Mouse (Mus musculus) neural tube, embryonic 11.5 days (tissue): ENCODE measurements around the gene Mif. TPM values are rescaled to one million over a fixed set of nuclear protein-coding genes. Genes with fewer than 3 reads are reported as not detected.

Source experiments
- ATAC-seq: fragments of 200-750 bp; cut with Nextera tagmentation; 2 replicates; pipeline ENCODE4 v1.8.0; 2017; ENCODE audit warnings: moderate number of reproducible peaks, mild to moderate bottlenecking, moderate TSS enrichment, moderate library complexity; ENCODE audit not compliant: insufficient read depth, low FRiP score, low TSS enrichment
- DNase-seq: peaks from one replicate; pipeline ENCODE4 v3.0.0-alpha.2; 2015; ENCODE audit warnings: low spot score
- H3K27ac ChIP-seq: fragments of 300-500 bp; sonication (generic); 2 replicates; pipeline ENCODE4 v1.5.1; 2014; ENCODE audit warnings: low read depth, mild to moderate bottlenecking, low read length
- H3K27me3 ChIP-seq: fragments of 300-500 bp; sonication (generic); 2 replicates; pipeline ENCODE4 v1.6.1; 2014; ENCODE audit warnings: mild to moderate bottlenecking, low read length, mixed read lengths; ENCODE audit not compliant: control insufficient read depth, insufficient read depth
- H3K36me3 ChIP-seq: fragments of 300-500 bp; sonication (generic); 2 replicates; pipeline ENCODE4 v1.6.1; 2014; ENCODE audit warnings: mild to moderate bottlenecking, low read length, moderate library complexity, mixed read lengths; ENCODE audit not compliant: control insufficient read depth, insufficient read depth
- H3K4me1 ChIP-seq: fragments of 300-500 bp; sonication (generic); 2 replicates; pipeline ENCODE4 v1.6.1; 2014; ENCODE audit warnings: low read length, mixed read lengths; ENCODE audit not compliant: control insufficient read depth, insufficient read depth
- H3K4me2 ChIP-seq: fragments of 300-500 bp; sonication (generic); 2 replicates; pipeline ENCODE4 v1.6.1; 2014; ENCODE audit warnings: low read depth, mild to moderate bottlenecking, moderate library complexity
- H3K4me3 ChIP-seq: fragments of 300-500 bp; sonication (generic); 2 replicates; pipeline ENCODE4 v1.5.1; 2014; ENCODE audit warnings: low read depth, low read length
- H3K9ac ChIP-seq: fragments of 300-500 bp; sonication (generic); 2 replicates; pipeline ENCODE4 v1.6.1; 2014; ENCODE audit warnings: mild to moderate bottlenecking, low read length
- H3K9me3 ChIP-seq: fragments of 300-500 bp; sonication (generic); 2 replicates; pipeline ENCODE4 v1.6.1; 2016; ENCODE audit warnings: low read length; ENCODE audit not compliant: control insufficient read depth
- WGBS: fragments of 180-500 bp; shearing (Covaris S2); extraction: QIAGEN DNeasy Blood & Tissue Kit; methylation state at CpG from one replicate; pipeline ENCODE4 v1.1.7; 2014; 5-methylcytosine and 5-hydroxymethylcytosine counted together
- polyA plus RNA-seq: library from polyadenylated mRNA; unstranded; fragments of >200 nt; fragmentation: Nextera tagmentation; extraction: Ambion mirVana; gene quantifications from 2 replicates; pipeline ENCODE4 v1.2.1, GENCODE M21; 2014

Mif gene
- polyA plus RNA-seq, 1 experiment from 2014 or later: 2,361 TPM

DNA sequence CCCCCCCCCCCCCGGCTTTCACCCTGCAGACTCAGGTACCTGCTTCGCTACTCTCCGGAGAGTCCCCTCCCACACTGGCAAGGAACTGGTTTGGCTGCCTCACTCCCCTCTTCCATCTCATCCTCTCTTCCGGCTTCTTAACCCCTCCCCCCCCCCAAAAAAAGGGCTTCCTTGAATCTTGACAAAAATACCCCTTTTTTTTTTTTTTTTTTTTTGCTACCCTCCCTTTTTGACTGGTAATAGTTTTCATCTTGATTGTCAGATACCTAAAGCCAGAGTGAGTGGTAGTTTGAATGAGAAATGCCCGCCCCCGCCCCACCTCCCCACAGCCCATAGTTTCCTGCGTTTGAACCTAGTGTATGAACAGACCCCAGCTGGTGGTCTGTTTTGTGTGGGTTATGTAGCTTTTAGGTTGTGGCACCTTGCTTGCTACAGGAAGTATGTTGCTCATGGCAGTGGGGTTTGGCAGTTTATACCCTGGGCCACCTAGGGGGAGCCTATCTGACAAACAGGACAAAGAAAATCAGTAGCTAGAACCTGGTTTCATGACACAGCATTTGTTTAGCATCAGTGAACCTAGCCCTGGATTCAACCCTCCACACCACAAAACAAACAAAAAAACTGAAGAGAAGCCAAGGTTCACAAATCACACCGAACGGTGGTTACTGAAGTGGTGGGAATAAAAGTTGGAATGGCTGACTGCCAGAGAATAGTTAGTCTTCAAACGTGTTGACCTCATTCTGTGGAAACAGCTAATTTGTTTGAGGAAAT, 24.1 kb downstream of the Mif start:
- Histone ChIP-seq H3K4me2 (peak overlapping the region; percentile 28; the same call in 1 of the 2 replicates), H3K4me3 (no peak overlapping the region), H3K27me3 (peaks cover 11% of the 10 kb centered on the region; the same call in 1 of the 2 replicates), H3K4me1 (peaks cover 8% of the 10 kb centered on the region; the same call in 1 of the 2 replicates), H3K9me3 (no peaks in the 10 kb centered on the region), H3K36me3 (no peaks in the 10 kb centered on the region), H3K9ac (no peak overlapping the region), H3K27ac (no peak overlapping the region)
- ATAC-seq (no peak), DNase-seq (no peak)
- 31% methylated on average over 9 of the region's 10 CpGs for WGBS

DNA sequence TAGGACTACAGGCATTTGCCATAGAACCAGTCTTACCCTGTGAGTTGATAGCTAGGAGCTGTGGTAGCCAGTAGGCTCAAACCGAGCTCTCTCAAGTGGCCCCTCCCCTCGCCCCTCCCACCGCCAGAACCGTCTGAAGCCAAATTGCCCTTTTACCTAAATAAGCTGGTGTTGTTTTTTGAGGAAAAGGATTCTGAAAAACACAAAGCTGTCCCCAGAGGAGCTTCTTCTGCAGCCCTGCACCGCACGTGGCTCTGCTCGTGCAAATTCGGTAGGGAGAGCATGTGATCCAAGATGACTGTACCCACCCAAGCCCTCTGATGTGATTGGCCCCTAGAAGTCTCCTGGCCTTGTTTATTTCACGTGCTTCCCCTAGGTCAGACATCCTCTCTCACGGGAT, 24.7 kb downstream of the Mif start:
- 1% methylated on average over 10 of the region's 10 CpGs for WGBS
- Histone ChIP-seq H3K9me3 (no peaks in the 10 kb centered on the region), H3K9ac (no peak overlapping the region), H3K4me1 (peaks cover 8% of the 10 kb centered on the region; the same call in 1 of the 2 replicates), H3K4me2 (peak overlapping the region; percentile 28), H3K36me3 (no peaks in the 10 kb centered on the region), H3K27ac (no peak overlapping the region), H3K27me3 (peaks cover 11% of the 10 kb centered on the region; the same call in 1 of the 2 replicates), H3K4me3 (no peak overlapping the region)
- DNase-seq (peak; percentile 43), ATAC-seq (no peak)

GRCm38 (mm10) chr10:75834721-75835120, 25.3 kb downstream of the Mif start:
- Histone ChIP-seq H3K4me1 (peaks cover 8% of the 10 kb centered on the region; the same call in 1 of the 2 replicates), H3K27ac (no peak overlapping the region), H3K9me3 (no peaks in the 10 kb centered on the region)

GRCm38 (mm10) chr10:75834250-75834649, 25.8 kb downstream of the Mif start:
- ATAC-seq (no peak), DNase-seq (peak; percentile 82)
- H3K9ac ChIP-seq: 0 out of 2 replicates have a peak overlapping the region, but pooled peaks have one; percentile 7
- peaks cover 8% of the 10 kb centered on the region; the same call in 1 of the 2 replicates for H3K4me1 ChIP-seq
- peak overlapping the region; percentile 30 for H3K4me3 ChIP-seq
- no peaks in the 10 kb centered on the region for H3K9me3 ChIP-seq
- peaks cover 11% of the 10 kb centered on the region; the same call in 1 of the 2 replicates for H3K27me3 ChIP-seq
- no peaks in the 10 kb centered on the region for H3K36me3 ChIP-seq
- H3K4me2 ChIP-seq: peak overlapping the region; percentile 49
- WGBS: 2% methylated on average over 21 of the region's 21 CpGs
- no peak overlapping the region for H3K27ac ChIP-seq

More at GRCm38 (mm10) chr10:75834721-75835120, 25.3 kb downstream of the Mif start:
- ATAC-seq (no peak), DNase-seq (no peak)
- peak overlapping the region; percentile 49 for H3K4me2 ChIP-seq
- H3K4me3 ChIP-seq: peak overlapping the region; percentile 30
- peaks cover 11% of the 10 kb centered on the region; the same call in 1 of the 2 replicates for H3K27me3 ChIP-seq
- H3K9ac ChIP-seq: no peak overlapping the region
- no peaks in the 10 kb centered on the region for H3K36me3 ChIP-seq
- 6% methylated on average over 9 of the region's 9 CpGs for WGBS

DNA sequence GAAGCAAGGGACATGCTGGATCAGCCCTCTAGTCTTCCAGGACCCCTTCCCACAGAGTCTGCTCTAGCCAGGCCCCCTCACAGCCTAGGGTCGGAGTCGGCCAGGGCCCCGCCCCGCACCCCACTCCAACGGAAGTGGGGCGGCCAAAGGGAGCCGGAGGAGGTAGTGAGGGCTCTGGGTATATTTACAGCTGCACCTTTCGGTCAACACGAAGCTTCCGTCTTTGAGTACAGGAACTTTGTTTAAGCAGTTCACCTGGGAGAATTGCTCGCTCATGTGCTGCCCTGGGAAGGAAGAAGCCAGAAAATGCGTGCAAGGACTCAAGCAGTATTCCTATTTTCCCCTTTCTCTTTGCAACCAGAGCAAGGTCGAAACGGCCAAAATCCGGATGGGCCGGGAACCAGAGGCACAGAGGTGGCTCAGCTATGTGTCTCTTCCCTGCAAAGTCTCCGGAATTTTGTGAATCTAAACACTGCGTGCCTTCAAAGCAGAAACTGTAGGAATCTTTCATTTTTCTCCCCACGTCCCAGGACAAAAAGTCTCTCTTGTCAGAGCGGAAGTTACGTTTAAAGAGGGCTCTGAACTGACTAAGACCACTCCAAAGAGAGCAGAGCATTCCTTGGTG, 26.5 kb downstream of the Mif start:
- DNase-seq (no peak), ATAC-seq (no peak)
- peak overlapping the region; percentile 49 for H3K4me2 ChIP-seq
- no peaks in the 10 kb centered on the region for H3K9me3 ChIP-seq
- peaks cover 8% of the 10 kb centered on the region; the same call in 1 of the 2 replicates for H3K4me1 ChIP-seq
- no peaks in the 10 kb centered on the region for H3K36me3 ChIP-seq
- H3K27me3 ChIP-seq: peaks cover 11% of the 10 kb centered on the region; the same call in 1 of the 2 replicates
- no peak overlapping the region for H3K27ac ChIP-seq
- H3K4me3 ChIP-seq: peak overlapping the region; percentile 30
- H3K9ac ChIP-seq: no peak overlapping the region
- 15% methylated on average over 21 of the region's 21 CpGs for WGBS

- H3K36me3 ChIP-seq: no peaks in the 10 kb centered on the region
- ATAC-seq: no peak
- 70% methylated on average over 13 of the region's 13 CpGs for WGBS
- H3K4me2 ChIP-seq: no peak overlapping the region
- H3K27ac ChIP-seq: no peak overlapping the region
- H3K9ac ChIP-seq: no peak overlapping the region
- no peak for DNase-seq
- H3K4me3 ChIP-seq: no peak overlapping the region
- peaks cover 4% of the 10 kb centered on the region; the same call in 1 of the 2 replicates for H3K4me1 ChIP-seq
- H3K27me3 ChIP-seq: peaks cover 11% of the 10 kb centered on the region; the same call in 1 of the 2 replicates
- H3K9me3 ChIP-seq: no peaks in the 10 kb centered on the region
These were observed 27.7 kb downstream of the Mif start for GRCm38 (mm10) chr10:75832272-75832895.

GRCm38 (mm10) chr10:75830275-75830670, 29.8 kb downstream of the Mif start:
- Histone ChIP-seq H3K4me2 (no peak overlapping the region), H3K27ac (no peak overlapping the region), H3K9ac (no peak overlapping the region), H3K4me1 (peaks cover 4% of the 10 kb centered on the region; the same call in 1 of the 2 replicates), H3K27me3 (peaks cover 11% of the 10 kb centered on the region; the same call in 1 of the 2 replicates), H3K36me3 (no peaks in the 10 kb centered on the region), H3K4me3 (no peak overlapping the region), H3K9me3 (no peaks in the 10 kb centered on the region)
- ATAC-seq (no peak), DNase-seq (no peak)
- WGBS: 90% methylated on average over 2 of the region's 2 CpGs

DNA sequence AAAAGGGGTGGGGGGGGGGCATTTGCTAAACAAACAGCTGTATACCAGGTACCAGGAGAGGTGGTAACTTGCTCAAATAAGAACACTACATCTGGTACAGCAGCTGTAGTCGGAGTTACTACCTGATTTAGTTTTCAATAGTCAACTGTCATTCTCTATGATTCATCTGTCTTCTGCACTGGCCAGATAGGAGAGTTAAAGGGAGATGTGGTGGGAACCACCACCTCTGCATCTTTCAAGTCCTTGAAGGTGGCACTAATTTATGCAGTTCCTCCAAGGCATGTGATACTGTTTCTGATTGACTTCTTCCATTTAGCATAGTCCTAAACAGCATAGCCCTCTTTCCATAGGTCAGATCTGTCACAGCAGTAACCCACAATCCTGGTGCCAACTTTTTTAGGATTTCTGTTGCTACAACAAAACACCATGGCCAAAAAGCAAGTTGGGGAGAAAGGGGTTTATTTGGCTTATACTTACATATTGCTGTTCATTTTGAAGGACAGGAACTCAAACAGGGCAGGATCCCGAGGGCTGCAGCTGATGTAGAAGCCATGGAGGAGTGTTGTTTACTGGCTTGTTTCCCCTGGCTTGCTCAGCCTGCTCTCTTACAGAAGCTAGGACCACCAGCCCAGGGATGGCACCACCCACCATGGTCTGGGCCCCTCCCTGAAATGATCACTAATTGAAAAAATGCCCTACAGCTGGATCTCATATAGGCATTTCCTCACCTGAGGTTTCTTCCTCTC, 30.3 kb downstream of the Mif start:
- peaks cover 4% of the 10 kb centered on the region; the same call in 1 of the 2 replicates for H3K4me1 ChIP-seq
- WGBS: 93% methylated on average over 2 of the region's 2 CpGs

More for the DNA sequence above, 30.3 kb downstream of the Mif start:
- Histone ChIP-seq H3K9ac (no peak overlapping the region), H3K4me3 (no peak overlapping the region), H3K4me2 (no peak overlapping the region), H3K27ac (no peak overlapping the region), H3K9me3 (no peaks in the 10 kb centered on the region), H3K27me3 (peaks cover 11% of the 10 kb centered on the region; the same call in 1 of the 2 replicates), H3K36me3 (no peaks in the 10 kb centered on the region)
- ATAC-seq: no peak
- no peak for DNase-seq
